Mouse (Mus musculus) cortical plate, adult 2 months (tissue): Measurements from ENCODE around the gene Spc24.

Source experiments
- CTCF ChIP-seq: fragments of 200-500 bp; IDR thresholded peaks from 2 replicates; pipeline ENCODE4 v1.5.1; 2011; ENCODE audit warnings: mild to moderate bottlenecking, control low read depth, low read length; ENCODE audit not compliant: insufficient read depth; ENCODE audit errors: extremely low read depth
- POLR2A ChIP-seq: fragments of 200-500 bp; IDR thresholded peaks from 2 replicates; pipeline ENCODE4 v1.6.1; 2011; ENCODE audit warnings: mild to moderate bottlenecking, low read length, control low read depth; ENCODE audit not compliant: insufficient read depth; ENCODE audit errors: extremely low read depth

- TF ChIP-seq CTCF, result no peak
- TF ChIP-seq POLR2A, result no peak
Observed at GRCm38 (mm10) chr9:21741514-21741913, 18.6 kb downstream of the Spc24 start.
